Mouse (Mus musculus) embryo, embryonic 9.5 days (tissue): ENCODE measurements around the gene Tab1.

Experiments used
- DNase-seq: peaks from one replicate; pipeline ENCODE4 v3.0.0-alpha.2; 2017; ENCODE audit errors: extremely low spot score

Tab1 gene

DNA sequence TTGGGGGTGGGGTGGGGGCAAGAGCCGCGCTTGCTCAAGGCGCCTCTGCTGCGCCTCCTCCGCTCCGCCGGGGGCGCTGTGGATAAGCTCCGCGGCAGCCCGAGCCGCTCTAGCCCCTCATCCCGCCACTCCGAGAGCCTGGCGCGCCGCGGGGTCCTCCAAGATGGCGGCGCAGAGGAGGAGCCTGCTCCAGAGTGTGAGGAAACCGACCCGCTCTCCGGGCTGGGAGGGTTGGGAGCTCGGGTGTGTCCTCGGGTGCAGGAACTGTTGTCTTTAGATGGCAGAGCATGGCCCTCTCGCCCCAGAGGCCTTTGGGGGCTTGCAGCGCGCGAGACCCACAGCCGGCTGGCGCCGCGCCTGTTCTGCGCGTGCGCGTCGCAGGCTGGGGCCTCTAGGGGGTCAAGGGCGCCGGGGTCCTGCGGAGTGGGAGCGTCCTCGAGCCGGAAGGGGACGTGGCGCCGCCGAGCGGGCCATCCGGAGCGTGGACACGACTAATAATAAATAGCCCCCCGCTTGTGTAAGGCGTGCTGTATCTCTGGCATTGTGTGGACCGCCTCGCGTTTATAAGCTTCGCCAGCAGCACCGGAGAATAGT, at the start of gene Tab1:
TSS of gene Tab1 (plus strand) at position 135 of the 594 bp plus-strand sequence.
- DNase-seq: peak; percentile 96

GRCm38 (mm10) chr15:80083276-80083731, 49.6 kb upstream of the Tab1 start:
- peak; percentile 100 for DNase-seq

DNA sequence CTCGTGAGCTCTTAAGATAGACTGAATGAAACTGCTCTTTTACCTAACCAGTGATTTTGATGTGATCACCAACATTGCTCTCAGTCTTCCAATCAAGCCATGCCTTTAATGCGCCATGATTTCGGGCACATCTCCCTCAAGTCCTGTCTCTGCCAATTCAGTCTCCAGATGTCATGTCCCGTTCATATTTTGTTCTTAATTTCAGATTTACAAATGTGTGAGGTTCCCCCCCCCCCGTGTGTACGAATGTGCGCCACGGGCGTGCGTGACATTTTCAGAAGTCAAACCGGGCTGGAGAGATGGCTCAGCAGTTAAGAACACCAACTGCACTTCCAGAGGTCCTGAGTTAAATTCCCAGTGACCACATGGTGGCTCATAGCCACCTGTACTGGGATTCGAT, 49.2 kb upstream of the Tab1 start:
- DNase-seq: no peak

DNA sequence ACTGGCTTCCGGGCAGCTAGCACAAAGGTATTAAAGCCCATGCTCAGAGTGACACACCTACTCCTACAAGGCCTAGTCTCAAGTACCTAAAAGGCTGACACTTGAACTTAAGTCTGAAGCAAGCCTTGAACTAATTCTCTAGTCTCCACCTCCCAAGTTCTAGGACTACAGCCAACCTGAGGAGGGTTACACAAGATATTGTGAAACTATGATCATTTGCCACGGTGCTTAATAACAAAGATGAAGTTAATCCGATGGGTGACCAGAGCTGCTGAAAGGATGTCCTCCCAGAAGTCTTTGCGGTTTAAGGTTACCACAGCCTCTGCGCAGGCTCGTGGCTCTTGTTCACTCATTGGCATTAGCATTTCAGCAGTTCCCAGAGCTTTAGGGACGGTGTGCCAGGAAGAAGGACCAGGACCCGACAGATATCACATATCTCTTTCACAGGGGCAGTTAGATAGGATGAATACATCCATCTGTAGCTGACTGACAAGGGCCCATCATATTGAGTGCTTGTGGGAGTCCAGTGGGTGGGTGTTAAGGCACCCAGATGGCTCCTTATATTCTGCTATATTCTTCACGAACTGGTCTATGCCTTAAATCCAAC, 45.4 kb upstream of the Tab1 start:
- no peak for DNase-seq

DNA sequence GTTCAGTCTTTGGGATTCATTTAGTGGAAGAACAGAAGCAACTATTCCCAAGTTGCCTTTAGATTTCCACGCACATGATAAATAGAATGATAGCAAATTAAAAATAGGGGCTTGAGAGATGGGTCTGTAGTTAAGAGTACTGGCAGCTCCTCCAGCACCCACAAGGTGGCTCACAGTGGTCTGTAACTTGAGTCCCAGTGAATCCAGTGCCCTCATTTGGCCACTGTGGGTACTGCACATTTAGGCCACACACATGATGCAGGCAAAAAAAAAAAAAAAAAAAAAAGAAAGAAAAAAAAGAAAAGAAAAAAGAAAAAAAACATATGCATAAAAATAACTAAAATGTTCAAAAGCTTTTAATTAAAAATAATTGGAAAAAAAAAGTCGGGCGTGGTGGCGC, 44.3 kb upstream of the Tab1 start:
- peak; percentile 83 for DNase-seq

DNA sequence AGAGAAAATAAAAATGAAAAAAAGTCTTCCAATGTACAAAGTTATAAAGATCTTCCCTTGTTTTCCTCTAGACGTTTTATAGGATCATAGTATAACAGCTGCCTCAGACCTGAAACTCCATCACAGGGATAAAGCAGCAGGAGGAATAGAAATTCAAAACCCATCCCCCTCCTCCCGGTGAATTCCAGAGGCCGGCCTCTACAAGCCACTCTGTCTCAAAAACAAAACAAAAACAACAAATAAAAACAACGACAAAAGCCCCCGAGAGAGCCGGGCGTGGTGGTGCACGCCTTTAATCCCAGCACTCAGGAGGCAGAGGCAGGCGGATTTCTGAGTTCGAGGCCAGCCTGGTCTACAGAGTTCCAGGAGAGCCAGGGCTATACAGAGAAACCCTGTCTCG, 42.8 kb upstream of the Tab1 start:
- DNase-seq: no peak

DNA sequence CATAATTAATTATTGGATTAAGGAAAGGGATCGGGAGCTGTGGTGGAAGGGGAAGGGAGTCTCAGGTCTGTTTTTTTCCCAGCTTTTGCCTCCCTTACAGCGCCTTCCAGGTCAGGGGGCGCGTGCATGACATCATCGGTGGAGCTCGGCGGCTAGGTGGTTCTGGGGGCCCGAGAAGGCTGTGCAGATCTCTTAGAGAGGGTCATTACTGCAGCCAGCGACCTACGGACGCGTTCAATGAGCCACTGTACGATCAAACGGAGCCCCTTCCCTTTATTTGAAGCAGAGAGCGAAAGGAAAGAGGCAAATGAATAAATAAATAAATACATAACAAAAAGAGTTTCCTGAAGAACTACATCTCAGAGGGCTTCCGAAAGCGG, 42.2 kb upstream of the Tab1 start:
- no peak for DNase-seq

- DNase-seq: peak; percentile 71
Observed at GRCm38 (mm10) chr15:80091121-80091955, 41.6 kb upstream of the Tab1 start, which contains the start of the genes Syngr1 and Rpl3. Gene Syngr1 (plus strand): TSS chr15:80091334. Gene Rpl3 (minus strand): TSS chr15:80091868.

GRCm38 (mm10) chr15:80092041-80092441, 40.9 kb upstream of the Tab1 start:
- no peak for DNase-seq

DNA sequence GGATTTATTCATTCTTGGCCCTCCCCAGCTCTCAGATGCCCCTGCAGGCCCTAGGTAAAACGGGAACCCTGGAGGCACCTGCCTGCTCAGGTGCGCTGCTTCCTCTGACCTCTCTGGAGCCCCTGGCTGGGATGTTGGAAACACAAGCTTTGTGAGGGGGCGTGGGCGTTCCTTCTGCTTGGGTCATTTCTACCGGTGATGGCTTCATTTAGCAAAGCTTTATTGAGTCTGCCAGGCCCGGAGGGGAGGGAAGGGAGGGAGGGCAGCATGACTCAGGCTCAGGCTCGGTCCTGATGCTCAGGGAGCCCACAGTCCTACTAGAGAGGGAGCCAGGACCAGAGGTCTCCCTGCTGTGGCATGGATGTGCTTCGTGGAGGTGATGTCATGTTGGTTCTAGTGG, 40.3 kb upstream of the Tab1 start:
- DNase-seq: no peak

DNA sequence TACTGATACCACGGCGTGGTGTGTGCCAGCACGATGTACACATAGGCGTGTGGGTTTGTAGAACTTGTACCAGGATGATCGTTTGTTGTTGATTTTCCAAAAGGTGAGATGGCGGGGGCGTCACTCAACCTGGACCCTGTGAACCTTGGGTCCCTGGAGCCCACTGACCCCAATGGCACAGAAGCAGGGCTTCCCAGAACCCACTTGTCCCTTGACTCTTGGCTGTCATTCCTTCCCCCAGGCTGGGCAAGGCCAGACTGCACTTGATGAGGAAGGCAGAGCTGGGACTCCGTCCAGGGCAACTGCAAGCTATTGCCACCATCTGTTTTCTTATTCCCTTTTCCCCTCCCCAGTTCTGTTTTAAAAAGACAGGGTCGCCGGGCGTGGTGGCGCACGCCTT, 38.7 kb upstream of the Tab1 start:
- no peak for DNase-seq

- no peak for DNase-seq
Observed at GRCm38 (mm10) chr15:80095596-80095995, 37.3 kb upstream of the Tab1 start.

DNA sequence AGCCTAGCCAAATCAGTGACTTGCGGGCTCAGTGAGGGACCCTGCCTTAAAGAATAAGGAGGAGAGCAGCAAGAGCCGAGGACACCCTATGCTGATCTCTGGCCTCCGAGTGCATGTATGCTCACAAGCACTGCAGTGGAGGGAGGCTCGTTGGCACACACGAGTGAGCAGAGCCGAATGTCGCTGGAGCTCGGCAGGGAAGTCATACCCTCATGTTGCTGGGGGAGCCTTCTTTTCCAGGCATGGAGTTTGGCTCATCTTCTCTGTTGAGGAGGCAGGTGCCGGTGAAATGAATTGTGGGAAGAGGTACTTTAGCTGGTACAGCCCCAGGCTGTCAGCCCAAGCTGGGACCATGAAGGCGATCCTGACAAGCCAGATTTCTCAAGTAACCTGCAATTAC, 36.5 kb upstream of the Tab1 start:
- no peak for DNase-seq

DNA sequence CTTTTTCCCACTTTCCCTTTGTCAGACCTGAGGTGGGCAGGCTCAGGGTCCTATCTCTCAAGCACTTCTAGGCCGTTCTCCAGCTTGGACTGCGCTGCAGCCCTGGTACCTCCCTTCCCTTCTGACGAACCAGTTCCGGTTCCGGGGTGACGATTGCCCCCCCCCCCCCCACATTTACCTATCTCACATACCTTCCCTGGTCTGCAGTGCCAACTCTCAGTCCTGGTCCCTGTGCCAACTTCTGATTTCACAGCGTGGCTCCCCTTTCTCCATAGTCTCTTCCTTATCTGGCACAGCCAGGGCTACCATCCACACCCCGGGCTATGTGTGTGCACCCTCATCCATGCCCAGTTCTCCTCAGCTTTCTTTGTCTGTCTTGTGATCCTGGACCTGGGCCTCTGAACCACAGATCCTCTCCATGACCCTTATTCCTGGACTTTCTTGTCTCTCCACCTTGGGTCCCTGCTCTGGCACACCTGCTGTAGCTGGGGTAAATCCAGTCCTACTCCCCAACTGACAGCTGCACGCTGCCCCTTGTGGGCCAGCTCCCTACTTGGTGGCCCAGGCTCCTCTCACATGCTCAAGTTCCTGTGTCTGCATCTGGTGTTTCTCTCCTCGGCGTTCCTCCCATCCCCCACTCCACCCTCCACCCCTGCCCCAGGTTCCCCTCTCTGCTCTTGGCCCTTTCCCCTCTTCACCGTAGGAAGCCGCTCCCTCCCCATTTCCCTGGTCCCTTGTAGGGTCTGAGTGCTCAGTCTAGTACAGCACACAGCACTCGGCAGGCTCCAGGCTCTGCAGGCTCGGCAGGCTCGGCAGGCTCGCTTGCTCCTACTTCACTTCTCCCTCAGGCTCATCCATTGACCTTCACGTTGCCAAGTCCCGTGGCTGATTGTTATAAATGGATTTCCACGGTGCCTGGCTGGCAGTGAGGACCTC, 35.7 kb upstream of the Tab1 start:
- peak; percentile 61 for DNase-seq

DNA sequence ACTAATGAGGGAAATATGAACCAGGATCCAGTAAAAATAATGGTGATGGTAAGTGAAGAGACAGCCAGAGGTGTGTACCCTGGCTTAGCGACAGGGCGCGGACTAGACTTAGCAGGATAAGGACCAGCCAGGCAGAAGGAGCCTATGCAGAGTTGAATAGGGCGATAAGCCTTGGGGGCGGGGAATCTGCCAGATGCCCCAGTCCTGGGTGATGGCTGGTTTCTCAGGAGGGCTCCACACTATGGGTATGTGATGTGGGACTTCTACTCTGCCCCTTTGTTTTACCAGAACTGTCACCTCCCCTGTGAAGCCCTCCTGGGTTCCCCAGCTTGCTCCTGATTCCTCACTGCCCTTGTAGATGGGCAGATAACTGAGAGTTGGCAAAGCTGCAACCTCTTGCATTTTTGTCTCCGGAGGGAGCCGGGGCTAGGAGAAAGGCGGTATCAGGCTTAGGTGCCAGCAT, 34.9 kb upstream of the Tab1 start:
- no peak for DNase-seq

GRCm38 (mm10) chr15:80098809-80099208, 34.1 kb upstream of the Tab1 start:
- DNase-seq: no peak

DNA sequence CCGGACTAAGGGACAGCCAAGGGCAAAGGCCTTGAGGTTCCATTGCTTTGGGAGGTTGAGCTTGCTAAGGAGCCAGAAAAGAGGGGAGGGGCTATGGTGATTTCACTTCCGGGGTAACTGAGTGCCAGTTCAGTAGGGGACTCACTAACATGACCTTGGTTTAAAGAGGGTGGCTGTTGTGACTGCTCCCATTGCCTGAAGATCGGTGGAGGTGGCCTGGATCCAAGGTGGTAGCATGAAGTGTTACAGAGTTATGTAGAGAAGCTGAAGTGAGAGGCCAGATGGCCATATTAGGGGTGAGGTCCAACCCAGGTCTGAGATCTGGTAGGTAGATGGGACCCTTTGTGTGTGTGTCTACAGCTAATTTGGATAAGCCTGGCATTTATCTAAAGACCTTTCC, 33.5 kb upstream of the Tab1 start:
- no peak for DNase-seq

GRCm38 (mm10) chr15:80100196-80100595, 32.7 kb upstream of the Tab1 start:
- DNase-seq: no peak

DNA sequence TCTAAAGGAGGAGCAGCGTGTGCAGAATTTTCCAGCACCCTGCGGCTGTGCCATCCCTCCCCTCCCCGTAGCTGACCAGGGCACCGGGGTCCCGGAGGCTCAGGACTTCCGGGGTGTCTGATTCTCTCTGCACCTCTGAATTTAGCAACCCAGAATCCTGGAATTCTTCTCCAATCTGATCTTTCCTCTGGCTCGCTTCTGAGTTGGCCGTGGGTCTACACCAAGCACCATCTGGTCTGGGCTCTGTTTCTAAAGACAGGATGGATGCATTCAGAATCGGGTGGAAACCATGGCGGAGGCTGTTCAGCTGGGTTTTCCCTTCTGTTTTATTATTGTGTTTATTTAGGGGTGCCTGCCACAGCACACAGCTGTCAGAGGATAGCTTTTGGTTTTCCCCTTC, 32.1 kb upstream of the Tab1 start:
- DNase-seq: no peak

DNA sequence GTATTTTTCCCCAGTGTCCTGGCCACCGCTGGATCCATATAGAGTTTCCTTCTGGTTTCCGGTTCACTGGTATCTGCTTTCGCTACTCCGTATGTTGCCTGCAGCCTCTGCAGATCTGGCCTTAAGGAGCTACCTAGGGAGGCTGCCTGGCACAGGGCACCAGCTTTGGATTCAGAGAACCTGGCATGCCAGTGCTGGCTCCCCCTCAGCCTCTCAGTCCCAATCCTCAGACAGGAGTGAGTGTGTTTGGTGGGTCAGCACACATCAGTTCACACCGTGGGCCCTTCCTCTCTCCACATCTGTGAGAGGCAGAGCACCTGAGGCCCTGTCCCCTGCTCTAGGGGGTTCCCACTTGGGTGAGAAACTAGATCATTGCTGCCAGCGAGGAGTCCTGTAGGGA, 31.4 kb upstream of the Tab1 start:
- DNase-seq: no peak

DNA sequence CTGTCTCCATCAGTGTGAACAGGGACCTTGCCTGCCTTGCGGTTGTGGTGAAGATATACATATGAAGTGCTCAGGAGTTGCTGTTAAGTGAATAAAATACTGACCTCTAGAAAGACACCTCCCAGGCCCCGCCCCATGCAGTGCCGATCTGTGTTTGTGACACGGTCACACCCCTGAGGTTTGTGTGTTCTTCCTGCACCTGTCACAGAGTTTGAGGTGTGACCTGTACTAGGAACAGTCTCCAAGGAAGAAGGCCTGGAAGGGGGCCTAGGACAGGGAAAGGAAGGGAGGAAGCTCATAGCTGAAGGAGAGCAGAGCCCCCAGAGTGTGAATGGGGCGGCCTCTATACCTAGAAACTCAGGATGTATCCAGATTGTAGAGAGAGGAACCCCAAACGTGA, 30.4 kb upstream of the Tab1 start:
- no peak for DNase-seq
